Mouse (Mus musculus): ENCODE results near the gene 2410004B18Rik. TPM values are rescaled to one million over a fixed set of nuclear protein-coding genes. Genes with fewer than 3 reads are reported as not detected.

2410004B18Rik gene
- polyA plus RNA-seq, 1 experiment: 18.7 TPM

DNA sequence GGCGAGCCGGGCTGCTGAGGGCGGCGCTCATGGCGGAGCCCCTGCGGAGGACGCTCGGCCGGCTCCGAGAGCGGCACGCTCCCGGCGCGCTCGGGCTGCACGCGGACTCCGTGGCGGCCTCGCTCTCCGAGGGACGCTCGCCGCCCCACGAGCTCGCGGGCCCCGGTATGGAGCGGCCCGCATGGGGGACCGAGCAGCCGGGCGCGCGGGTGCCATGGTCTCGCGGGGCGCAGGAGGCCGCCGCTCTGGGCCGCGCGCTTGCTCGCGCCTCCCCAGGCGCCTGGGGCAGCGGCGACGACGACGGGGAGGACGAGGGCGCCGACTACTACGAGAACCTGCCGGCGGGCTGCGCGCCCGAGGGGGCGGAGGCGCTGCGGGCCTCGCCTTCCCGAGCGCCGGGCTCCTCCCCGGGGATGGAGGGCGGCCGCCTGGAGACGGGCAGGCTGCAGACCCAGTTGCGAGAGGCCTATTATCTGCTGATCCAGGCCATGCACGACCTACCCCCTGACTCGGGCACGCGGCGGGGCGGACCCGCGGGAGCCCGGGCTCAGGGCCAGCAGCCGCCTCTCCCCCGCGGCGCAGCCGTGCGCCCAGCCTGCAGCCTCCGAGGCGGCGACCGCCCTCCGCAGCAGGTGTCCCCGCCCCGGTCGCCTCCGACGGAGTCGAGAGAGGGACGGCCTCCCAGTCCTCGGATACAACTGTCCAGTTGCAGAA lies 50.3 kb downstream of the 2410004B18Rik start:
- Histone ChIP-seq H3K4me3 (peak overlapping the region; percentile 25), H3K79me2 (ENCODE audit: control insufficient read depth, insufficient read depth) (no peaks in the 10 kb centered on the region), H3K27me3 (ENCODE audit: control insufficient read depth, insufficient read depth, insufficient read length) (no peaks in the 10 kb centered on the region), H3K4me2 (ENCODE audit: low read depth) (peak overlapping the region; percentile 90), H3ac (ENCODE audit: control insufficient read depth, insufficient read length) (peak overlapping the region; percentile 57), H3K36me3 (ENCODE audit: control insufficient read depth, insufficient read depth) (no peaks in the 10 kb centered on the region)
- TF ChIP-seq MAX (IDR thresholded peaks at IDR 0.05; ENCODE audit: low read depth) (no peak), E2F4 (IDR thresholded peaks at IDR 0.05; ENCODE audit: insufficient read depth) (no peak), POLR2A (IDR thresholded peaks at IDR 0.05; ENCODE audit: insufficient read length, low read depth) (peak; percentile 52), MYOG (IDR thresholded peaks at IDR 0.05; ENCODE audit: control insufficient read depth in 1 of 3, insufficient read depth in 1 of 3, insufficient read length in 2 of 3, low read depth in 2 of 3) (peak in 1 of 3 experiments; percentile 53)

DNA sequence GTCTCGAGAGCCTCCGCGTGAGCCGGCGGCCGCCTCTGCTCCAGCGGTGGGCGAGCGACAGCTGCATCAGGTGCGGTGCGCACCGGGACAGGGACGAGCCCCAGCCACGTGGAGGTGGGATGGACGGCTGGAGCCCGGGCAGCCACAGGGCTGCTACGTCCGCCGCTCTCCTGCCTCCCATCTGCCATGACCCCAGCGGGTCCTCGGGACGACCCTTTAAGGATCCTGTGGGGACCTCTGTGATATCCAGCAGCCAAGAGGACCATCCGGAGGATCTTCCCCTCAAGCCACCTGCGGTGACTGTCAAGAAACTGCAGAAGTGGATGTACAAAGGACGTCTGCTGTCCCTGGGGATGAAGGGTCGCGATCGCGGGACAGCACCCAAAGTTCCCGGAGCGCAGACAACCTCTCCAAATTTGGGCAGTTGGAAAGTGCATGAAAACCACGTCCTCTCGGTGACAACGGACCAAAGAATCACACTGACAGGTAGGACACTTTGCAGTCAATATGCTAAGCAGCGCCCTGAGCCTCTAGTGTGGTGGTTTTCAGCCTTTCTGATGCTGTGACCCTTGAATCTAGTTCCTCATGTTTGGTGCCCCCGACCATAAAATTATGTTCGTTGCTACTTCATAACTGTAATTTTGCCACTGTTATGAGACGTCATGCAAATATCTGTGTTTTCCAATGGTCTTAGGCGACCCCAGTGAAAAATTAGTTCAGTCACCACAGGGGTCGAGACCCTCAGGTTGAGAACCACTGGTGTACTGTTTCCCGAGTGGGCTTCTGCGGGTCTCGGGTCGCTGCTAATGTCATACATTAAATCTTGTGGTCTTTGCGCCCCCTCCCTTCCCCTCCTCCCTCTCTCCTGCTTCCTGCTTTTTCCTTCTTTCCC lies 51.1 kb downstream of the 2410004B18Rik start:
- H3K4me2 ChIP-seq (ENCODE audit: low read depth): peak overlapping the region; percentile 90
- H3ac ChIP-seq (ENCODE audit: control insufficient read depth, insufficient read length): peak overlapping the region; percentile 57
- H3K79me2 ChIP-seq (ENCODE audit: control insufficient read depth, insufficient read depth): no peaks in the 10 kb centered on the region
- H3K36me3 ChIP-seq (ENCODE audit: control insufficient read depth, insufficient read depth): no peaks in the 10 kb centered on the region
- no peaks in the 10 kb centered on the region for H3K27me3 ChIP-seq (ENCODE audit: control insufficient read depth, insufficient read depth, insufficient read length)
- TF ChIP-seq SRF (IDR thresholded peaks at IDR 0.05; ENCODE audit: control insufficient read depth, insufficient read length, low read depth) (peak; percentile 60), USF1 (IDR thresholded peaks at IDR 0.05; ENCODE audit: low read depth) (no peak), MYOD1 (IDR thresholded peaks at IDR 0.05; ENCODE audit: control insufficient read depth in 1 of 3, insufficient read length in 2 of 3, low read depth in 2 of 3) (peak in 2 of 3 experiments; percentile 43 to 64), POLR2A (IDR thresholded peaks at IDR 0.05; ENCODE audit: insufficient read length, low read depth) (peak; percentile 23)
- peak overlapping the region; percentile 25 for H3K4me3 ChIP-seq

DNA sequence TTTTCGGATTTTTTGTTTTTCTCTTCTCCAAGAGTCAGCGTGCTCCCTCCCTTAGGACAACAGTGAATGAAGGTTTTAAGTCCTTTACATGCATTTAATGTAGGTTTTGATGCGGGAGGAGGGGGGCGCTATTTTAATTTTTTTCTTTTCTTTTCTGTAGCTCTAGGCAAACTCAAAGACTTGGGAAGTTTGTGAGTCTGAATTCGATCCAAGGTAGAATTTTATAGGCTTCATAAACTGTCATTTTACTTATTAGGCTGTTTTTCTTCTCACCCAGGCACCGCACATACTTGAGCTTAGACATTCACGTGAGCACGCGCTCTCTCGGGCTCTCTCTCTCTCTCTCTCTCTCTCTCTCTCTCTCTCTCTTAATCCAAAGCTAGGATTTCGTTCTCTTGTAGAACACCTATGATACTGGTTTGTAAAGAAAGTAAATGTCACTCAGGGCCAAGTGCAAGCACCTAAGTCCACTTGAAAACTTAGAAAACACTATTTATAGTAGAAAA lies 51.8 kb downstream of the 2410004B18Rik start:
- H3K4me3 ChIP-seq: peak overlapping the region; percentile 25

DNA sequence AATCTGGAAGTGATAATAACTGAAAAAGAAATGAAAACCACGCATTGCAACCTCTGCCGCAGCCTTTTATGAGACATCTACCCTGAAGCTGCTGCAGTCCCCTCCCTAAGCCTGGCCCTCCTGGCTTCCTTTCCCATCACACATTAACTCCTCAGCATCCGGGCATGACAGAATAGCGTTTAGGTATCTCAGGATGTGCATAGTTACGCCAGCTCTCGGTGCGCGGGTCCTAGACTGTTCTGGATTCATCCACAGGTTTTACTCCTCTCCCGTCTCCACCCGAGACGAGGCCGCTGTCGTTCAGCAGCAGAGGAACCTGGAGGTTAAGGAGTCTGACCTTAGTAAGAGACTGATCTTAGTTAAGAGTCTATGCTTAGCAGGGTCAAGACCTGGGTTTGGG lies 53.3 kb downstream of the 2410004B18Rik start:
- Histone ChIP-seq H3K4me2 (ENCODE audit: low read depth) (no peak overlapping the region), H3ac (ENCODE audit: control insufficient read depth, insufficient read length) (no peak overlapping the region), H3K27me3 (ENCODE audit: control insufficient read depth, insufficient read depth, insufficient read length) (no peaks in the 10 kb centered on the region), H3K79me2 (ENCODE audit: control insufficient read depth, insufficient read depth) (no peaks in the 10 kb centered on the region), H3K4me3 (no peak overlapping the region), H3K36me3 (ENCODE audit: control insufficient read depth, insufficient read depth) (no peaks in the 10 kb centered on the region)
- TF ChIP-seq POLR2AphosphoS2 (IDR thresholded peaks at IDR 0.05; ENCODE audit: insufficient read length, low read depth): no peak
- TF ChIP-seq MAX (IDR thresholded peaks at IDR 0.05; ENCODE audit: low read depth): no peak
- no peak for TF ChIP-seq E2F4 (IDR thresholded peaks at IDR 0.05; ENCODE audit: insufficient read depth)
- TF ChIP-seq SRF (IDR thresholded peaks at IDR 0.05; ENCODE audit: control insufficient read depth, insufficient read length, low read depth): no peak
- TF ChIP-seq TCF3 (IDR thresholded peaks at IDR 0.05; ENCODE audit: insufficient read length, low read depth): no peak
- no peak for TF ChIP-seq TCF12 (IDR thresholded peaks at IDR 0.05; ENCODE audit: insufficient read depth, poor library complexity, severe bottlenecking)
- TF ChIP-seq POLR2A (IDR thresholded peaks at IDR 0.05; ENCODE audit: insufficient read length, low read depth): no peak
- TF ChIP-seq MYOD1 (IDR thresholded peaks at IDR 0.05; ENCODE audit: control insufficient read depth in 1 of 3, insufficient read length in 2 of 3, low read depth in 2 of 3): no peak

More for the DNA sequence above, 51.8 kb downstream of the 2410004B18Rik start:
- peak overlapping the region; percentile 90 for H3K4me2 ChIP-seq (ENCODE audit: low read depth)
- no peaks in the 10 kb centered on the region for H3K36me3 ChIP-seq (ENCODE audit: control insufficient read depth, insufficient read depth)
- H3K79me2 ChIP-seq (ENCODE audit: control insufficient read depth, insufficient read depth): no peaks in the 10 kb centered on the region
- no peak overlapping the region for H3ac ChIP-seq (ENCODE audit: control insufficient read depth, insufficient read length)
- no peak for TF ChIP-seq TCF12 (IDR thresholded peaks at IDR 0.05; ENCODE audit: insufficient read depth, poor library complexity, severe bottlenecking)
- no peak for TF ChIP-seq MYOD1 (IDR thresholded peaks at IDR 0.05; ENCODE audit: control insufficient read depth in 1 of 3, insufficient read length in 2 of 3, low read depth in 2 of 3)
- no peak for TF ChIP-seq POLR2A (IDR thresholded peaks at IDR 0.05; ENCODE audit: insufficient read length, low read depth)
- TF ChIP-seq MAX (IDR thresholded peaks at IDR 0.05; ENCODE audit: low read depth): no peak
- no peak for TF ChIP-seq E2F4 (IDR thresholded peaks at IDR 0.05; ENCODE audit: insufficient read depth)
- TF ChIP-seq MYOG (IDR thresholded peaks at IDR 0.05; ENCODE audit: control insufficient read depth in 1 of 3, insufficient read depth in 1 of 3, insufficient read length in 2 of 3, low read depth in 2 of 3): no peak
- no peak for TF ChIP-seq TCF3 (IDR thresholded peaks at IDR 0.05; ENCODE audit: insufficient read length, low read depth)
- TF ChIP-seq POLR2AphosphoS2 (IDR thresholded peaks at IDR 0.05; ENCODE audit: insufficient read length, low read depth): no peak
- no peak for TF ChIP-seq USF1 (IDR thresholded peaks at IDR 0.05; ENCODE audit: low read depth)
- TF ChIP-seq REST (IDR thresholded peaks at IDR 0.05; ENCODE audit: insufficient read depth, insufficient read length): no peak
- TF ChIP-seq SRF (IDR thresholded peaks at IDR 0.05; ENCODE audit: control insufficient read depth, insufficient read length, low read depth): no peak
- no peak for TF ChIP-seq CEBPB (IDR thresholded peaks at IDR 0.05; ENCODE audit: insufficient read depth, poor library complexity, severe bottlenecking)
- no peaks in the 10 kb centered on the region for H3K27me3 ChIP-seq (ENCODE audit: control insufficient read depth, insufficient read depth, insufficient read length)

Data from myocyte (in vitro differentiated cells).